Mouse (Mus musculus): ENCODE results near the gene Btbd9. TPM values are rescaled to one million over a fixed set of nuclear protein-coding genes. Genes with fewer than 3 reads are reported as not detected.

The Btbd9 gene
- polyA plus RNA-seq, 1 experiment: 31.2 TPM

DNA sequence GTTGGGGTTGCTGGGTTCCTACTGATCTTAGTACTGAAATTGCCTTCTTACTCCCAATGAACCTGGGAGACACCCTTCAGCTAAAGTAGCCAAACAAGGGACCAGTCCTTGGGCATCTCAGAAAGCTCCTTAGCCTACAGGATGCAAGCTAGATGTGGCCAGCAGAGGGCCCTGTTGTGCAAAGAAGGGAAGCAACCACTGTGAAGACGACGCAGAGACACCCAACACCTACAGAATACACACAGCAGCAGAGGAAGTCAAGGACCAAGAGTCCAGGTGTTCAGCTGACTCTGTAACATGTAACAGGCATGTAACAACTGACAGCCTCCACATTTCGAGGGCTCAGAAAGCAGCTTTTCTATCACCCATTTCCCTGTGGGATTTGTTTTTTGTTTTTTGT is 16.8 kb downstream of the Btbd9 start:
- TF ChIP-seq CTCF (IDR thresholded peaks at IDR 0.05; ENCODE audit: extremely low read depth, insufficient read length, insufficient replicate concordance, low read depth, low read length) (peak; percentile 82; the same call in 1 of the 2 replicates), POLR2A (IDR thresholded peaks at IDR 0.05; ENCODE audit: low read depth, low read length) (no peak)
- Histone ChIP-seq H3K27me3 (ENCODE audit: control insufficient read depth, insufficient read depth, low read length) (no peaks in the 10 kb centered on the region), H3K4me3 (ENCODE audit: low read depth, low read length) (no peak overlapping the region), H3K4me1 (ENCODE audit: control insufficient read depth, insufficient read depth, insufficient read length, low read length) (peaks cover 5% of the 10 kb centered on the region; the same call in 1 of the 2 replicates), H3K27ac (ENCODE audit: insufficient read depth, low read depth, low read length) (no peak overlapping the region), H3K36me3 (ENCODE audit: control insufficient read depth, insufficient read depth, low read length) (no peaks in the 10 kb centered on the region)
- WGBS: 25% methylated on average over 3 of the region's 3 CpGs

DNA sequence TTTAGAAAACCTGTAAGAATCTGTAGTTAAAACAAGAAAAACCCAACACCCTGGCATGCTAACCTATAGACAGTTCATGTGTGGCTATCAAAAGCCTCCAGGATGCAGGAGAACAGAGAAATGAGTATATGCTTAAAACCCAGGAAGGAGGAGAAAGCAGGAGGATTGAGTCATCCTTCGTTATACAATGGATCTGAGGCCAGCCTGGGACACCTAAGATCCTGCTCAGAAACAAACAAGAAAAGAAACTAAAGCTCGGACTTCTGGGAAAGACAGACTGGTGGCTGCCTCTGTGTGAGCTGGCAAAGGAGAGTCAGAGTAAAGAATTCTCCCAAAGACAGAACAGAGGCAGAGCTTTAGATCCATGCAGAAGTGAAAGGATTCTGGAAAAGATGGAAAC is 17.7 kb downstream of the Btbd9 start:
- WGBS: 86% methylated on average over 2 of the region's 2 CpGs
- Histone ChIP-seq H3K36me3 (ENCODE audit: control insufficient read depth, insufficient read depth, low read length) (no peaks in the 10 kb centered on the region), H3K4me1 (ENCODE audit: control insufficient read depth, insufficient read depth, insufficient read length, low read length) (no peaks in the 10 kb centered on the region), H3K27ac (ENCODE audit: insufficient read depth, low read depth, low read length) (no peak overlapping the region), H3K27me3 (ENCODE audit: control insufficient read depth, insufficient read depth, low read length) (no peaks in the 10 kb centered on the region), H3K4me3 (ENCODE audit: low read depth, low read length) (no peak overlapping the region)
- TF ChIP-seq CTCF (IDR thresholded peaks at IDR 0.05; ENCODE audit: extremely low read depth, insufficient read length, insufficient replicate concordance, low read depth, low read length) (no peak), POLR2A (IDR thresholded peaks at IDR 0.05; ENCODE audit: low read depth, low read length) (no peak)

DNA sequence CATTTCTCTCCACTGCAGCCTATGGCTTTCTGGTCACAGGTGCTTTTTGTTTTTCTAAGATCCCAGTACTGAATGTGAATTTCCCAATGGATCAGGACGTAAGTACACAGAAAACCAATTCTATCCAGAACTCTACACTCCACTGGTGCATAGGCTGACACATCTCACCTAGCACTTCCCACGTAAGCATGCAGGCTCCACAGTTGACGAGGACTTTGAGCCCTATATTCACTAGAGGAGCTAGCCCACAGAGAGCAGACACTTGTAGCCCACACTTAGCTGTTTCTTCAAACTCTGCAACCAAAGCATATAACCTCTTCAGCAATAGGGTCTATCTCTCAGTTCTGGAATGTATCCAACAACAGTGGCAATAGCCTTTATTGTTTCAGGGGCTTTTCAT is 19.8 kb downstream of the Btbd9 start:
- no peaks in the 10 kb centered on the region for H3K36me3 ChIP-seq (ENCODE audit: control insufficient read depth, insufficient read depth, low read length)
- H3K4me1 ChIP-seq (ENCODE audit: control insufficient read depth, insufficient read depth, insufficient read length, low read length): no peaks in the 10 kb centered on the region
- H3K27me3 ChIP-seq (ENCODE audit: control insufficient read depth, insufficient read depth, low read length): no peaks in the 10 kb centered on the region
- WGBS: 76% methylated on average over 3 of the region's 3 CpGs
- H3K4me3 ChIP-seq (ENCODE audit: low read depth, low read length): no peak overlapping the region
- TF ChIP-seq POLR2A (IDR thresholded peaks at IDR 0.05; ENCODE audit: low read depth, low read length) (no peak), CTCF (IDR thresholded peaks at IDR 0.05; ENCODE audit: extremely low read depth, insufficient read length, insufficient replicate concordance, low read depth, low read length) (no peak)
- H3K27ac ChIP-seq (ENCODE audit: insufficient read depth, low read depth, low read length): no peak overlapping the region

DNA sequence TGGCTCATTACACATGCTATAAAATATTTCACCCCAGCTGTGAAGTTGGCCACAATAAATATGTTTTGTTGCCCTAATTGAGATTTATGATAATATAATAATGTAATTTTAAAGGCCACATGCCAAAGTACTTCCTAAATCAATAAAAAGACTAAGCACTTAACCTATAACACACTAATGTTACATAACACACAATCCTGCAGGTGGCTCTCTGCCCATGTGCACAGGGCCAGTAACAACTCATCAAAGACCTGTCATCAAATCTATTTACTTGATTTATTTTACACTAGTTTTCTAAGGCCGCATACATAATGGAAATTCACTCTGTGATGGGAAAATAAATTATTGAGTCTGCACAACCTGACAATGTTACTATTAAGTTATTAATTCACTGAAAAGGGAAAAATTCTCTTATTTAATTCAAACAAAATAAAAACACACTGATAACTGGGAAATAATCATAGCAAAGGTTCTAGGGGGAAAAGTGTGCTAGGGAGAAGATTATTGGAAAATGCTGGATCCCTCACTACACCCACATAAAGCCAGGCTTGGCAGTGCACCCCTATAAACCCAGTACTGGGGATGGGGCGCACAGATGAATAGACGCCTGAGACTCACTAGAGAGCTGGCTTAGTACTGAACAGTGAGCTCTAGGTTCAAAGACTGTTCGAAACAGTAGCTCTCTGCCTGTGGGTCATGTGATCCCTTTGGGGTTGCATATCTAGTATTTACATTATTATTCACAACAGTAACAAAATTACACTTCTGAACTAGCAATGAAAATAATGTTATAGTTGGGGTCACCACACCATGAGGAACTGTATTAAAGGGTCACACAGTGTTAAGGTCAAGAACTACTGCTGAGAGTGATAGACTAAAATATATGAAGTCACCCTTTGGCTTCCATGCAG is 23.0 kb downstream of the Btbd9 start:
- H3K27me3 ChIP-seq (ENCODE audit: control insufficient read depth, insufficient read depth, low read length): no peaks in the 10 kb centered on the region
- no peak overlapping the region for H3K4me3 ChIP-seq (ENCODE audit: low read depth, low read length)
- TF ChIP-seq POLR2A (IDR thresholded peaks at IDR 0.05; ENCODE audit: low read depth, low read length): no peak
- no peak for TF ChIP-seq CTCF (IDR thresholded peaks at IDR 0.05; ENCODE audit: extremely low read depth, insufficient read length, insufficient replicate concordance, low read depth, low read length)
- no peaks in the 10 kb centered on the region for H3K36me3 ChIP-seq (ENCODE audit: control insufficient read depth, insufficient read depth, low read length)
- no peaks in the 10 kb centered on the region for H3K4me1 ChIP-seq (ENCODE audit: control insufficient read depth, insufficient read depth, insufficient read length, low read length)
- 73% methylated on average over 4 of the region's 4 CpGs for WGBS
- no peak overlapping the region for H3K27ac ChIP-seq (ENCODE audit: insufficient read depth, low read depth, low read length)

DNA sequence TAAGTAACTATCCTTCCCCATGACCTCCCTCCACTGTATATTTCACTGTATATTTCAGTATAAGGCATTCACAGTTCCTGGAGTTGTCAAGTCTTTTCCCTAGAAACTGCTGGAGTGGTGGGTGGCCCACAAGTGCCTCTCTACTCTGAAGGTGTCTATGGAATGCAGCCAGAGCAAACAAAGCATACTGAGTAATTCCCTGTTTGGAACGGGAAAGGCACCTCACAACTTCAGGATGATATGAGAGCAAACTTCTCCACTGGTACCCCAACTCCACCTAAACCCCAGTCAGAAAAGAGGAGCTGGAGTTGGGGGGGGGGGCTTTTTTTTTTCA is 25.5 kb downstream of the Btbd9 start:
- no peaks in the 10 kb centered on the region for H3K4me1 ChIP-seq (ENCODE audit: control insufficient read depth, insufficient read depth, insufficient read length, low read length)
- H3K27ac ChIP-seq (ENCODE audit: insufficient read depth, low read depth, low read length): no peak overlapping the region
- no peaks in the 10 kb centered on the region for H3K27me3 ChIP-seq (ENCODE audit: control insufficient read depth, insufficient read depth, low read length)
- TF ChIP-seq POLR2A (IDR thresholded peaks at IDR 0.05; ENCODE audit: low read depth, low read length): no peak
- no peak for TF ChIP-seq CTCF (IDR thresholded peaks at IDR 0.05; ENCODE audit: extremely low read depth, insufficient read length, insufficient replicate concordance, low read depth, low read length)
- 29% methylated on average over 1 of the region's 1 CpGs for whole genome bisulfite sequencing
- H3K36me3 ChIP-seq (ENCODE audit: control insufficient read depth, insufficient read depth, low read length): no peaks in the 10 kb centered on the region
- H3K4me3 ChIP-seq (ENCODE audit: low read depth, low read length): no peak overlapping the region

DNA sequence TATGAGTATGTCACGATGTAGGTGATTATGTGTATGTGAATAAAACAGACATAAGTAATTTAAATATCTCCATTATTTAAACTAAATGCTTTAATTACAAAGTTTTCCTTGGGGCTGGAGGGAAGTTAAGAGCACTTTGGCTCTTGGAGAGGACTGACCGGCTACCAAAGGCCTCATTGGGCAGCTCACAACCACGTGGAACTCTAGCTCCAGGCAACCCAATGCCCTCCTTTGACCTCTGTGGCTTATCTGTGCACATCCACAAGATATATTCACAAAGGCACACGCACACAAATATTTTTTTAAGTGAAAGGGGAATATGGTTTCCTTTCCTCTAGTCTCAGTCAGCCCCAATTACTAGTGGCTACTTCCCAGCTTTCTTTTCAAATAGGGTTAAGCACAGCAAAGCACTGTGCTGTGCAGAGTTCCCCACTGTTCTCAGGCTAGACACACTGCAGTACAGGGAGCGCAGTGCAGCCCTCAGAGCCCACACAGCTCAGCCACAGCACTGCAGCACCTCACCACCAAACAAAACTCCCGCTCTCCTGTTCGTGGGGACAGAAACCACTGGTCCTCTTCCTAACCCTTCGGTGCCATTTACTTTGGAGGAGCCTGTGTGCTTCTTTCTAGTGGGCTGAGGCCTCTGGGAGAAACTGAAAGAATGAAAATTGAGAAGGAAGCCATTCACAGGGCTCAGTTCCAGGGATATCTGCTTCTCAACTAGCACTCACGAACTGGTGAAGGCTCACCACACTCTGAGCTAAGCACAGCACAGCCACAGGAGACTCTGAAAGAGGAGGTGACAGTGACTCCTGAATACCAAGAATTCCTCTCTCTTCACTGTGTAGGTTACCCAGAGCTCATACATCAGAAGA is 26.2 kb downstream of the Btbd9 start:
- no peaks in the 10 kb centered on the region for H3K27me3 ChIP-seq (ENCODE audit: control insufficient read depth, insufficient read depth, low read length)
- TF ChIP-seq POLR2A (IDR thresholded peaks at IDR 0.05; ENCODE audit: low read depth, low read length) (no peak), CTCF (IDR thresholded peaks at IDR 0.05; ENCODE audit: extremely low read depth, insufficient read length, insufficient replicate concordance, low read depth, low read length) (no peak)
- H3K4me3 ChIP-seq (ENCODE audit: low read depth, low read length): no peak overlapping the region
- H3K36me3 ChIP-seq (ENCODE audit: control insufficient read depth, insufficient read depth, low read length): no peaks in the 10 kb centered on the region
- no peak overlapping the region for H3K27ac ChIP-seq (ENCODE audit: insufficient read depth, low read depth, low read length)
- H3K4me1 ChIP-seq (ENCODE audit: control insufficient read depth, insufficient read depth, insufficient read length, low read length): no peaks in the 10 kb centered on the region
- WGBS: 72% methylated on average over 9 of the region's 9 CpGs

DNA sequence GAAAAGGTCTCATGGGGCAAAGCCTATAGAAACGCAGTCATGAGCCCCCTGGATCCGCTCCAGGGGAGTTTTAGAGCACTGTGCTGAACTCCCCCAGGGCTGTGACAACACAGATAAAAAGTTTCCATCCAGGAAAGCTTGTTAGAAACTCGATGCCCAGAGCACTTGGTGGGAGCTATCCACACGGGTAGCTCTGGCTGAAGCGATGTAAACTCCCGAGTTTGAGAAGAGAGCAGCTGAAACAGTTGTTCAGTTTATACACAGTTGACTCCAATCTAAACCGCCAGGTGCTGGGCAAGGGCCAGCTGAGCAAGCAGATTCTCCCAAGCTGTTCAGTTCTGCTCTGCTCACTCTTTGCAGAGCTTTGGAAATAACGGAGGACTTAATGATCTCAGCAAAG is 37.2 kb downstream of the Btbd9 start:
- Histone ChIP-seq H3K27me3 (ENCODE audit: control insufficient read depth, insufficient read depth, low read length) (no peaks in the 10 kb centered on the region), H3K4me1 (ENCODE audit: control insufficient read depth, insufficient read depth, insufficient read length, low read length) (no peaks in the 10 kb centered on the region), H3K27ac (ENCODE audit: insufficient read depth, low read depth, low read length) (no peak overlapping the region), H3K4me3 (ENCODE audit: low read depth, low read length) (no peak overlapping the region), H3K36me3 (ENCODE audit: control insufficient read depth, insufficient read depth, low read length) (no peaks in the 10 kb centered on the region)
- WGBS: 47% methylated on average over 8 of the region's 8 CpGs
- no peak for TF ChIP-seq CTCF (IDR thresholded peaks at IDR 0.05; ENCODE audit: extremely low read depth, insufficient read length, insufficient replicate concordance, low read depth, low read length)
- TF ChIP-seq POLR2A (IDR thresholded peaks at IDR 0.05; ENCODE audit: low read depth, low read length): no peak

All from small intestine, adult 2 months (tissue).